Mouse (Mus musculus): ENCODE measurements around the gene Dpf2.

DNA sequence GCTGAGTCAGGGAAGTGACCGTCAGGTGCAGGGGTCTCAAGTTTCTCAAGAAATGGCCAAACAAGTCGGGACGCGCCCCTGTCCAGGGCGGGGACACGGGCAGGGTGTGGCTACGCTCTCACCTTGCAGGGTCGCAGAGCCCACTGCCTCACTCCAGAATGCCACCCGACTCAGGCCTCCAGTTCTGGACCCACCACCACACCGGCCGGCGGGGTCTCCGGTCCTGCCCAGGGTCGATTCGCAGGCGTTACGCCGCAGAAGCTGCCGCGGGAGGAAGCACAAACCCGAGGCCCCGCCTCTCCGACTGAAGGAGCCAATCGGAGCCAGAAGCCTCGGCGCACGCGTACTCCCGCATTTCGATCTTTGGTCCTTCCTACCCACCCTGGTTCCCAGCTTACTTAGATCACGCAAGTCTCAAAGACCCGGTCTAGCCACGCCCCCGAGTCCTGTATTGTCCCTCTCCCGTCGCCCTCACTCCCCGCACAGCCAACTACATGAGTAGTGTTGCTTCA lies 37.8 kb downstream of the Dpf2 start, which contains the start of gene Frmd8:
- TF ChIP-seq POLR2A (IDR thresholded peaks at IDR 0.05; ENCODE audit: borderline replicate concordance, insufficient read depth, low read length) (no peak; the same call in 1 of the 2 replicates), CTCF (IDR thresholded peaks at IDR 0.05; ENCODE audit: borderline replicate concordance, insufficient read depth, low read depth, low read length) (no peak)
